Mouse (Mus musculus): ENCODE measurements around the gene Zdhhc4.

DNA sequence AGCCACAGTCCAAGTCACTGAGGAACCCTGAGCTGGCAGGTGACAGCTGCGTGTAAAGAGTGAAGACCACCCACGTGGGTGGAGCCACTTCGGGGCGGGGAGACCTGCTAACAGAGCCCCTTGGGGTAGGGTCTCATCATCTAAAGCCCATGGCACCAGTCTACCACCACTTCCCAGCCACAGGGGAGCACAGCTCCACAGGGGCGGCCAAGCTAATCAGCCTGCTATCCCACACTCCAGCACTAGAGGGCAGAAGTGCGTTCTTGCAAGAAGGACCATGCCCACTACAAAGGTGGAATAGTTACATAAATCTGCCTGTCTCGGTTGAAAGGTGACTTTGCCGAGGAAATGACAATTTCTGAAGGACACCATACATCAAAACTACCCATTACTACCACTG lies 17.2 kb downstream of the Zdhhc4 start:
- peak; percentile 89 for TF ChIP-seq CTCF (IDR thresholded peaks at IDR 0.05; ENCODE audit: low read depth)
- TF ChIP-seq EP300 (optimal IDR thresholded peaks at IDR 0.05) = no peak

All from stomach, postnatal 0 days (tissue).